Mouse (Mus musculus) lung, adult 2 months (tissue): Measurements from ENCODE around the gene Gtsf1l.

ENCODE experiments used
- CTCF ChIP-seq: fragments of 200-500 bp; IDR thresholded peaks from 2 replicates; pipeline ENCODE4 v1.5.1; 2011; ENCODE audit warnings: mild to moderate bottlenecking, low read length, control low read depth; ENCODE audit not compliant: insufficient read depth
- POLR2A ChIP-seq: fragments of 200-500 bp; IDR thresholded peaks from 2 replicates; pipeline ENCODE4 v1.6.1; 2011; ENCODE audit warnings: low read depth, mild to moderate bottlenecking, control low read depth, low read length, borderline replicate concordance; ENCODE audit errors: extremely low read depth

- TF ChIP-seq CTCF: no peak
- TF ChIP-seq POLR2A: no peak
Observed at GRCm38 (mm10) chr2:163085047-163085446, 2.6 kb downstream of the Gtsf1l start.
